18 mouse cellular contexts compared by ENCODE assay signal in the genomic region with DNA sequence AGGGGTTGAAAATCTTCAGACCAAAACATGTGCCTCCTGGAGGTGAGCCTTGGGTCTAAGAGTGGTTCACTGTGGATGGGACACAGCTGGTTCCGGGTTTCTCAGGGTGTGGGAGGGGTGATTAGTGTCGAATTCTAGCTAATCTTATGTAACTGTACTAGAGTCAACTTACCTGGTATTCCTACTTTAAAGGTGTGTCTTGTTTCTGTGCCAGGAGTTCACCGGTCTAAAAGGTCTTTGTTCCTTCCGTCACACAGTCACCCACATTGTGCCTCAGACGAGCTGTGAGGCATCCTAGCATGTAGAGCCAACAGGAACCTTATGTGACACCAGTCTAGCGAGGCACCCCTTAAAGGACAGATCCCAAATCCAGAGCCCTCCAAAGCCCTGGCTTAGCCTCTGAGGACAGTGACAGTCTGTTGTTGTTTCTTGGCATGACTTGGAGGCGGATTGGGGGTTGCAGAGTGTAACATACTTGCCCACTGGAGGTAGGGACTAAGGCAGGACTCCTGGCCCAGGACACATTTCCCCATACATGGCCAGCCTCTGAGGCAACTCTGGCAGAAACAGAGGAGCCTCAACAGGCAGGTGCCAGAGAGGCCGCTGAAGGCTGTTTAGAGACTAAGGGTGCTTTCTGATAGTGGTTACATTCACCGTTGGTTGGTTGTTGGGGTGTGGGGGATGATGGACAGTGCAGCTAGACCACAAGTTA. TPM values are rescaled to one million over a fixed set of nuclear protein-coding genes. Genes with fewer than 3 reads are reported as not detected.
A peak's percentile ranks its signal among the peaks of the same experiment; 100 is the strongest.
DNase-seq lines count a peak whose midpoint lies in the region; ATAC-seq and TF ChIP-seq lines count a peak whose summit lies in the region.
"Had no signal": no experiment of that assay in that cellular context is flagged by ENCODE, and none has a peak within 500 bp of the region (broad histone marks: within the 10 kb centered on the region; RNA-seq: fewer than 3 reads in every experiment).

No protein-coding gene starts in this region.

- peak; percentile 15; the same call in 1 of the 2 replicates for ATAC-seq in liver, embryonic 11.5 days (replicated peaks; ENCODE audit: low FRiP score)
- ATAC-seq: activated CD4-positive, CD25-positive, alpha-beta regulatory T cell, adult 4 months; midbrain, embryonic 15.5 days had no signal

- H3K4me3 ChIP-seq in liver, embryonic 11.5 days (ENCODE audit: low read depth, low read length) = no peak overlapping the region
- H3K4me3 ChIP-seq in small intestine, adult 2 months (ENCODE audit: low read depth, low read length) = no peak overlapping the region
- H3K4me3 ChIP-seq: heart, embryonic 15.5 days; hindbrain, embryonic 13.5 days; kidney, embryonic 15.5 days; midbrain, embryonic 15.5 days; neural tube, embryonic 12.5 days had no signal

- H3K4me2 ChIP-seq in liver, embryonic 11.5 days = no peak overlapping the region; the same call in 1 of the 2 replicates
- H3K4me2 ChIP-seq: heart, embryonic 15.5 days; hindbrain, embryonic 13.5 days; kidney, embryonic 15.5 days; lung, embryonic 14.5 days; midbrain, embryonic 15.5 days; neural tube, embryonic 12.5 days had no signal

- TF ChIP-seq CTCF in small intestine, adult 2 months (IDR thresholded peaks at IDR 0.05; ENCODE audit: extremely low read depth, insufficient read length, insufficient replicate concordance, low read depth, low read length) = no peak

- H3K27me3 ChIP-seq in liver, embryonic 11.5 days (replicated peaks; ENCODE audit: control insufficient read depth, insufficient read depth, low read length) = no peaks in the 10 kb centered on the region
- no peaks in the 10 kb centered on the region for H3K27me3 ChIP-seq in small intestine, adult 2 months (ENCODE audit: control insufficient read depth, insufficient read depth, low read length)
- H3K27me3 ChIP-seq: heart, embryonic 15.5 days; kidney, embryonic 15.5 days; midbrain, embryonic 15.5 days; neural tube, embryonic 12.5 days had no signal

- H3K36me3 ChIP-seq in liver, embryonic 11.5 days (ENCODE audit: control insufficient read depth, insufficient read depth, low read length) = no peaks in the 10 kb centered on the region
- H3K36me3 ChIP-seq in small intestine, adult 2 months (ENCODE audit: control insufficient read depth, insufficient read depth, low read length) = no peaks in the 10 kb centered on the region
- H3K36me3 ChIP-seq: heart, embryonic 15.5 days; hindbrain, embryonic 13.5 days; kidney, embryonic 15.5 days; midbrain, embryonic 15.5 days; neural tube, embryonic 12.5 days had no signal

- no peak overlapping the region for H3K27ac ChIP-seq in liver, embryonic 11.5 days (ENCODE audit: low read depth, low read length)
- peak overlapping the region; percentile 81 for H3K27ac ChIP-seq in small intestine, adult 2 months (ENCODE audit: insufficient read depth, low read depth, low read length)
- H3K27ac ChIP-seq: heart, embryonic 15.5 days; hindbrain, embryonic 13.5 days; kidney, embryonic 15.5 days; midbrain, embryonic 15.5 days; neural tube, embryonic 12.5 days had no signal

- DNase-seq in layer of hippocampus, adult 11-12 months (ENCODE audit: low spot score) = peak; percentile 1
- no peak for DNase-seq in layer of hippocampus, adult 8-10 months (ENCODE audit: low spot score in 2 of 2)
- peak; percentile 94 for DNase-seq in fat pad, adult 2 months (ENCODE audit: extremely low read depth, low read depth, low spot score)
- no peak for DNase-seq in liver, embryonic 11.5 days (ENCODE audit: low spot score)
- DNase-seq in right cerebral cortex, postnatal 25 days = no peak
- DNase-seq in frontal cortex, postnatal 14 days (ENCODE audit: low spot score in 2 of 2) = no peak
- DNase-seq: cerebellum, adult 11 months; gastrocnemius, postnatal 36 days; lung, embryonic 14.5 days; retina, postnatal 1 day; thymus, adult 2 months had no signal

- no peak overlapping the region for H3K9ac ChIP-seq in liver, embryonic 11.5 days (ENCODE audit: low read depth, low read length)
- H3K9ac ChIP-seq: heart, embryonic 15.5 days; hindbrain, embryonic 13.5 days; kidney, embryonic 15.5 days; lung, embryonic 14.5 days; midbrain, embryonic 15.5 days; neural tube, embryonic 12.5 days had no signal

- no peaks in the 10 kb centered on the region for H3K9me3 ChIP-seq in liver, embryonic 11.5 days (ENCODE audit: control insufficient read depth, low read length)
- H3K9me3 ChIP-seq: heart, embryonic 15.5 days; hindbrain, embryonic 13.5 days; kidney, embryonic 15.5 days; midbrain, embryonic 15.5 days; neural tube, embryonic 12.5 days had no signal

- H3K4me1 ChIP-seq in liver, embryonic 11.5 days (replicated peaks; ENCODE audit: control insufficient read depth, insufficient read depth, low read length) = peaks cover 32% of the 10 kb centered on the region
- H3K4me1 ChIP-seq in small intestine, adult 2 months (ENCODE audit: control insufficient read depth, insufficient read depth, insufficient read length, low read length) = peaks cover 20% of the 10 kb centered on the region
- H3K4me1 ChIP-seq: neural tube, embryonic 12.5 days had no signal

- no peak for TF ChIP-seq POLR2A in small intestine, adult 2 months (IDR thresholded peaks at IDR 0.05; ENCODE audit: low read depth, low read length)

- WGBS in liver, embryonic 11.5 days = 80% methylated on average over 9 of the region's 9 CpGs
- 23% methylated on average over 9 of the region's 9 CpGs for WGBS in small intestine, adult 2 months

RNA-seq across cellular contexts. Expression of gene Acsl1, which starts 7.1 kb away (rescaled TPM):
- 10 to 100 TPM; 40.6 to 49.2 (median 47.4) TPM for total RNA-seq in layer of hippocampus, adult 8-10 months (2022)
- polyA plus RNA-seq in liver, embryonic 11.5 days (2014; fragmentation: Nextera tagmentation; extraction: Ambion mirVana) = 47.3 and 50.7 TPM in 2 replicates
- 17.6 and 23.0 TPM in 2 replicates for polyA plus RNA-seq in small intestine, adult 2 months (2012; rRNA removed)

Comparison
In these comparisons a context has a peak if more than half of its experiments do, and no peak if none do; other contexts are left out.
1. DNase-seq: peak in layer of hippocampus, adult 11-12 months (single experiment) and fat pad, adult 2 months (single experiment); none in layer of hippocampus, adult 8-10 months (0 of 2), liver, embryonic 11.5 days (single experiment), right cerebral cortex, postnatal 25 days (single experiment) and frontal cortex, postnatal 14 days (0 of 2).